Mouse (Mus musculus) megakaryocyte, embryonic 14.5 days (primary cell): ENCODE measurements around the gene Fntb. TPM values are rescaled to one million over a fixed set of nuclear protein-coding genes. Genes with fewer than 3 reads are reported as not detected.

Source experiments
- H3K27me3 ChIP-seq: replicated peaks from 2 replicates; pipeline ENCODE3; 2012; ENCODE audit warnings: inconsistent platforms
- H3K36me3 ChIP-seq: replicated peaks from 2 replicates; pipeline ENCODE3; 2012; ENCODE audit warnings: low read length, inconsistent platforms, mixed read lengths
- H3K4me1 ChIP-seq: 2 replicates; pipeline ENCODE4 v1.6.1; 2012; ENCODE audit warnings: inconsistent platforms
- H3K4me3 ChIP-seq: replicated peaks from 2 replicates; pipeline ENCODE3; 2012; ENCODE audit warnings: moderate library complexity, mild to moderate bottlenecking, inconsistent platforms
- H3K9me3 ChIP-seq: 2 replicates; pipeline ENCODE4 v1.6.1; 2012; ENCODE audit warnings: inconsistent platforms
- FLI1 ChIP-seq: IDR thresholded peaks from 2 replicates; pipeline ENCODE4 v1.6.1; 2012; ENCODE audit warnings: low read length, inconsistent platforms, mixed read lengths
- GATA1 ChIP-seq: IDR thresholded peaks from 3 replicates; pipeline ENCODE4 v1.6.1; 2012; ENCODE audit warnings: mixed read lengths, low read length, inconsistent platforms, borderline replicate concordance
- polyA plus RNA-seq: library from polyadenylated mRNA; stranded (reverse); fragments of >175 nt; gene quantifications from 2 replicates; pipeline ENCODE4 v1.2.3, GENCODE M21; 2012; ENCODE audit warnings: low replicate concordance; ENCODE audit not compliant: insufficient read depth

Gene Fntb
- polyA plus RNA-seq: 13.4 and 35.3 TPM in 2 replicates

- Histone ChIP-seq H3K9me3 (peaks cover 6% of the 10 kb centered on the region), H3K4me3 (peak within 1 kb of the TSS; percentile 98), H3K36me3 (peaks cover 6% of the 10 kb centered on the region), H3K4me1 (peaks cover 19% of the 10 kb centered on the region), H3K27me3 (no peaks in the 10 kb centered on the region)
- TF ChIP-seq FLI1: no peak
- no peak for TF ChIP-seq GATA1
These were observed at the start of gene Fntb, which contains the start of gene Churc1 for GRCm38 (mm10) chr12:76765354-76765851. Gene Fntb, plus strand, starts transcription at chr12:76765589. Gene Churc1, plus strand, starts transcription at chr12:76765538.

- TF ChIP-seq GATA1 (no peak), FLI1 (no peak)
- Histone ChIP-seq H3K4me3 (no peak overlapping the region), H3K27me3 (peaks cover 17% of the 10 kb centered on the region), H3K9me3 (no peaks in the 10 kb centered on the region), H3K36me3 (no peaks in the 10 kb centered on the region), H3K4me1 (no peaks in the 10 kb centered on the region; the same call in 1 of the 2 replicates)
These were observed 47.0 kb upstream of the Fntb start for GRCm38 (mm10) chr12:76718384-76718783.

GRCm38 (mm10) chr12:76720572-76720971, 44.8 kb upstream of the Fntb start:
- Histone ChIP-seq H3K27me3 (peaks cover 9% of the 10 kb centered on the region), H3K4me1 (no peaks in the 10 kb centered on the region), H3K36me3 (no peaks in the 10 kb centered on the region), H3K4me3 (no peak overlapping the region), H3K9me3 (peaks cover 8% of the 10 kb centered on the region)
- TF ChIP-seq FLI1: no peak
- TF ChIP-seq GATA1: no peak

GRCm38 (mm10) chr12:76722026-76722425, 43.4 kb upstream of the Fntb start:
- Histone ChIP-seq H3K4me3 (no peak overlapping the region), H3K4me1 (no peaks in the 10 kb centered on the region), H3K36me3 (no peaks in the 10 kb centered on the region), H3K9me3 (peaks cover 18% of the 10 kb centered on the region), H3K27me3 (peaks cover 7% of the 10 kb centered on the region)
- TF ChIP-seq GATA1 (no peak), FLI1 (no peak)

GRCm38 (mm10) chr12:76727955-76728354, 37.4 kb upstream of the Fntb start:
- TF ChIP-seq FLI1: no peak
- no peak for TF ChIP-seq GATA1
- Histone ChIP-seq H3K4me3 (no peak overlapping the region), H3K27me3 (peaks cover 23% of the 10 kb centered on the region), H3K36me3 (no peaks in the 10 kb centered on the region), H3K9me3 (peaks cover 39% of the 10 kb centered on the region), H3K4me1 (no peaks in the 10 kb centered on the region)

- no peak overlapping the region for H3K4me3 ChIP-seq
- no peaks in the 10 kb centered on the region for H3K36me3 ChIP-seq
- peaks cover 5% of the 10 kb centered on the region; the same call in 1 of the 2 replicates for H3K4me1 ChIP-seq
- peaks cover 17% of the 10 kb centered on the region for H3K9me3 ChIP-seq
- no peak for TF ChIP-seq GATA1
- TF ChIP-seq FLI1: no peak
- peaks cover 7% of the 10 kb centered on the region for H3K27me3 ChIP-seq
These were observed 14.4 kb upstream of the Fntb start for GRCm38 (mm10) chr12:76750866-76751459.

DNA sequence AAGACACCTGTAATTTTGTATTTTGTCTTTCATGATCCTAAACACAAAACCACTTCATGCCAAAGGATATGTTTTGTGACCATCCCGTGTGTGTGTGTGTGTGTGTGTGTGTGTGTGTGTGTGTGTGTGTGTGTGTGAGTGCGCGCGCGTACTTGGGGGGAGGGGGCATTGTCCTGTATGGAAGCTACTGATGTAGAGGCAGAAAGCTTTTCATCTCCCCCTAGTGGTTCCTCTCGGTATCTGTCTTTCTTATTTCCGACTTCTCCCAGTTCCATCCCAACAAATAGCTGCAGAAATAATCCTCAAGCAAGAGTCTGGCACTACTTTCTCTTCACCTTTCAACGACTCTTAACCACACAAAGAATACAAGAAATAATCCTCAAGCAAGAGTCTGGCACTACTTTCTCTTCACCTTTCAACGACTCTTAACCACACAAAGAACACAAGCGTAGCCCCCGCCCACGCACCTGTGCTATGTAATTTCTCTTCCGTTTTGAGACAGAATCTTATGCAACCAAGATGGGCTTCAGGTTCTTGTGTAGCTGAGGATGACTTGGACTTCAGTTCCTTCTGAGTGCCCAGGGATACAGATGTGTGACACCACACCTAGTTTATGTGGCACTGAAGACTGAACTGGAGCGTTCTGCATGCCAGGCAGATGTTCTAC, 12.6 kb upstream of the Fntb start:
- peaks cover 5% of the 10 kb centered on the region; the same call in 1 of the 2 replicates for H3K4me1 ChIP-seq
- H3K36me3 ChIP-seq: no peaks in the 10 kb centered on the region
- peaks cover 7% of the 10 kb centered on the region for H3K27me3 ChIP-seq
- H3K4me3 ChIP-seq: no peak overlapping the region
- peaks cover 17% of the 10 kb centered on the region for H3K9me3 ChIP-seq
- no peak for TF ChIP-seq GATA1
- no peak for TF ChIP-seq FLI1

DNA sequence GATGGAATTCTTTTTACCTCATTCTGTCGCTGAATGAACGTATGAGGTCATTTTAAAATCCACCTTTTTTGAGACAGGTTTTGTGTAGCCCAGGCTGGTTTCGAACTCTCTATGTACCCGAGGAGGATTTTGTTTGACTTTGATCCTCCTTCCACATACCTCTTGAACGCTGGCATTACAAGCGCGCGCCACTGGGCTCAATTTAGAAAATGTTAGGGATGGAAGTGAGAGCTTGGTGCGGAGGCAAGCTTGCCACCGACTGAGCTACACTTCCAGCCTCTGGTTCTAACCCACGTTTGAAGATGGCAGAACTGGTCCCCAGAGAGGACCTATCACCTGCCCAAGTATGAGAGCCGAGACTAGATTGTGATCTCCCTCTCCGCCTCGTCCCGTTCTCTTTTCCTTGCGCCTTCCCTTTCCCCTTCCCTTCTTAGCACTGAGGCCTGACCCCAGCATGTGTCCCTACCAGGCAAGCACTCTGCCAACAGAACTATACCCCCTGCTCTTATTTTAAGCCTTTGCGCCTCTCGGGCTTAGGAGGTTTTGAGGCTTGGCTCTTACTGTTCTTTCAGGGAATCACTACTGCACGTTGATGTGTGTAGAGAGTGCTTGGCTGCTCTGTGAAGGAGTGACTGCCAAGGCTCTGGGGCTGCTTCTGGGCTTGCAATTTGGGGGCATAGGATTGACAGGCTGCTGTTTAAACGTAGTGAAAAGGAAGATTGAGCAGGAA, 677 bp downstream of the Fntb start:
- peaks cover 6% of the 10 kb centered on the region for H3K36me3 ChIP-seq
- peaks cover 6% of the 10 kb centered on the region for H3K9me3 ChIP-seq
- peak overlapping the region; percentile 98 for H3K4me3 ChIP-seq
- peaks cover 19% of the 10 kb centered on the region for H3K4me1 ChIP-seq
- TF ChIP-seq GATA1: no peak
- TF ChIP-seq FLI1: no peak
- H3K27me3 ChIP-seq: no peaks in the 10 kb centered on the region

DNA sequence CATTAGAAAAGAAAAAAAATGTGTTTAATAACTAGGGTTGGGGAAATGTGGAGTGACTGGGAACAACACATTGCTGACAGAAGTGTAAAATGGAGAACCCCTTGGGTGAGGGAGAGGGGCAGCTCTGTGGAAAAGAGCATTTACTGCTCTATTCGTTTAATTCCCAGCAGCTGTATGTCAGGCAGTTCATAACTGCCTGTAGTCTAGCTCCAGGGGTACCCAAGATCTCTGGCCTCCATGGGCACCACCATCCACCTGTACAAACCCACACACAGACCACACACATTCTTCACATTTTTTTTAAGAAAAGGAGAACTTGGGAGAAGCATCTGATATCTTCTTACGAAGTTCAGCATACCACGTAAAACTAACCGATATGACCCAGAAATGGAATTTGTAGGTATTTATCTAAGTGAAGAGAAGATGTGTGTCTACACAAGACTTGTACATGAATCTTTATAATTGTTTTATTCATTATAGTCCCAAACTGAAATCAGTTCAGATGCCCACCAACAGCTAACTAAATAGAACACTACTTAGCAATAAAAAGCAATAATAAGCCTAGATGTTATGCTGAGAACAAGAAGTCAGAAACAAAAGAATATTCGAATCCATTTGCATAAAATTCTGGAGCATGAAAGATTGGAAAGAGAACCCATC, 5.6 kb downstream of the Fntb start:
- no peaks in the 10 kb centered on the region for H3K27me3 ChIP-seq
- no peak for TF ChIP-seq FLI1
- no peak for TF ChIP-seq GATA1
- H3K4me3 ChIP-seq: no peak overlapping the region
- no peaks in the 10 kb centered on the region for H3K9me3 ChIP-seq
- H3K36me3 ChIP-seq: peaks cover 30% of the 10 kb centered on the region
- peaks cover 36% of the 10 kb centered on the region for H3K4me1 ChIP-seq
